Mouse (Mus musculus) cortical plate, adult 2 months (tissue): ENCODE data around the gene Smyd5.

Experiments
- CTCF ChIP-seq: fragments of 200-500 bp; IDR thresholded peaks from 2 replicates; pipeline ENCODE4 v1.5.1; 2011; ENCODE audit warnings: mild to moderate bottlenecking, control low read depth, low read length; ENCODE audit not compliant: insufficient read depth; ENCODE audit errors: extremely low read depth
- POLR2A ChIP-seq: fragments of 200-500 bp; IDR thresholded peaks from 2 replicates; pipeline ENCODE4 v1.6.1; 2011; ENCODE audit warnings: mild to moderate bottlenecking, low read length, control low read depth; ENCODE audit not compliant: insufficient read depth; ENCODE audit errors: extremely low read depth

GRCm38 (mm10) chr6:85445286-85445685 lies 13.5 kb downstream of the Smyd5 start:
- TF ChIP-seq CTCF, result no peak
- no peak for TF ChIP-seq POLR2A
